Mouse (Mus musculus): ENCODE results near the gene Gm12216.
A peak's percentile ranks its signal among the peaks of the same experiment; 100 is the strongest.
"Not testable (repeated sequence)": the region's sequence is repeated elsewhere in the genome, so short reads cannot be mapped to it uniquely, and the experiment has no call there.

Gm12216 gene

GRCm38 (mm10) chr11:53873909-53874704 lies 15.1 kb upstream of the Gm12216 start:
- DNase-seq (ENCODE audit: low spot score) = not testable (repeated sequence)

GRCm38 (mm10) chr11:53871786-53872507 lies 12.9 kb upstream of the Gm12216 start:
- DNase-seq (ENCODE audit: low spot score) = no peak

GRCm38 (mm10) chr11:53869172-53869571 lies 10.1 kb upstream of the Gm12216 start:
- DNase-seq (ENCODE audit: low spot score) = no peak

- DNase-seq (ENCODE audit: low spot score) = not testable (repeated sequence)
Observed at GRCm38 (mm10) chr11:53868323-53868722, 9.3 kb upstream of the Gm12216 start.

- not testable (repeated sequence) for DNase-seq (ENCODE audit: low spot score)
Observed at GRCm38 (mm10) chr11:53864724-53865310, 5.8 kb upstream of the Gm12216 start.

GRCm38 (mm10) chr11:53860944-53861343 lies 1.9 kb upstream of the Gm12216 start:
- DNase-seq (ENCODE audit: low spot score) = not testable (repeated sequence)

GRCm38 (mm10) chr11:53858058-53858760 lies 847 bp downstream of the Gm12216 start:
- no peak for DNase-seq (ENCODE audit: low spot score)

GRCm38 (mm10) chr11:53853665-53854064 lies 5.4 kb downstream of the Gm12216 start:
- DNase-seq (ENCODE audit: low spot score) = no peak

GRCm38 (mm10) chr11:53851795-53852194 lies 7.3 kb downstream of the Gm12216 start:
- no peak for DNase-seq (ENCODE audit: low spot score)

GRCm38 (mm10) chr11:53849588-53850320 lies 9.3 kb downstream of the Gm12216 start:
- peak; percentile 84 for DNase-seq (ENCODE audit: low spot score)

GRCm38 (mm10) chr11:53845680-53846079 lies 13.4 kb downstream of the Gm12216 start:
- no peak for DNase-seq (ENCODE audit: low spot score)

- no peak for DNase-seq (ENCODE audit: low spot score)
Observed at GRCm38 (mm10) chr11:53843106-53843505, 15.9 kb downstream of the Gm12216 start.

- DNase-seq (ENCODE audit: low spot score) = no peak
Observed at GRCm38 (mm10) chr11:53842161-53842581, 16.9 kb downstream of the Gm12216 start.

GRCm38 (mm10) chr11:53841514-53841913 lies 17.5 kb downstream of the Gm12216 start:
- no peak for DNase-seq (ENCODE audit: low spot score)

GRCm38 (mm10) chr11:53839663-53840642 lies 19.1 kb downstream of the Gm12216 start:
- no peak for DNase-seq (ENCODE audit: low spot score)

GRCm38 (mm10) chr11:53839147-53839546 lies 19.9 kb downstream of the Gm12216 start:
- DNase-seq (ENCODE audit: low spot score) = no peak

- DNase-seq (ENCODE audit: low spot score) = no peak
Observed at GRCm38 (mm10) chr11:53837731-53838130, 21.3 kb downstream of the Gm12216 start.

- DNase-seq (ENCODE audit: low spot score) = no peak
Observed at GRCm38 (mm10) chr11:53835379-53836010, 23.6 kb downstream of the Gm12216 start.

- no peak for DNase-seq (ENCODE audit: low spot score)
Observed at GRCm38 (mm10) chr11:53825409-53825808, 33.6 kb downstream of the Gm12216 start.

- no peak for DNase-seq (ENCODE audit: low spot score)
Observed at GRCm38 (mm10) chr11:53821945-53822338, 37.1 kb downstream of the Gm12216 start.

All from urinary bladder, postnatal 14 days (tissue).